ENCODE assay signal across 12 mouse cellular contexts in the genomic region with DNA sequence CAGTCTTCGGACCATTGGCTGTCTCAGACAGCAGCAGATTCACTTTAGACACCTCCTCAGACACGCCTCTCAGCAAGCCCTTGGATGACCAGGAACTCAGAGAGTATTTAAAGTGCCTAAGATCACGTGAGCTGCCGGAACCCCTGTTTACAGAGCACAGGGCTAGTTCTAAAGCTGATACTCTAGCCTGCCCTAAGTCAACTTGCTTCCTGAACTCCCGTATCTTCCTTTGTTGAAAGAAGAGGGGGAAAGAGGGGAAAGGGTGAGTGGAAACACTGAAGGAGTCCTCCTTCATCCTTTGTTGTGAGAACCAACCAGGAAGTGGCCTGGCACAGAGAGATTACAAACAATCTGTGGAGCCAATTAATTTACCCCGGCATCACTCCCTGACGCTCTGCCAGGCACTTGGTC. TPM values are rescaled to one million over a fixed set of nuclear protein-coding genes. Genes with fewer than 3 reads are reported as not detected.
A peak's percentile ranks its signal among the peaks of the same experiment; 100 is the strongest.
DNase-seq lines count a peak whose midpoint lies in the region; ATAC-seq lines count a peak whose summit lies in the region.
"Had no signal": no experiment of that assay in that cellular context is flagged by ENCODE, and none has a peak within 500 bp of the region (broad histone marks: within the 10 kb centered on the region; RNA-seq: fewer than 3 reads in every experiment).

No protein-coding gene starts in this region.

- peaks cover 33% of the 10 kb centered on the region for H3K4me1 ChIP-seq in liver, embryonic 16.5 days (ENCODE audit: control insufficient read depth, low read depth, low read length)
- 0 out of 2 replicates have a peak, but pooled peaks cover 4% of the 10 kb centered on the region for H3K4me1 ChIP-seq in stomach, embryonic 16.5 days (ENCODE audit: control insufficient read depth, insufficient read depth, low read length)
- H3K4me1 ChIP-seq: hindbrain, embryonic 15.5 days had no signal

- no peak overlapping the region for H3K4me3 ChIP-seq in liver, embryonic 16.5 days (ENCODE audit: low read depth, low read length)
- H3K4me3 ChIP-seq in stomach, embryonic 16.5 days (replicated peaks; ENCODE audit: low read length) = no peak overlapping the region; the same call in 1 of the 2 replicates
- H3K4me3 ChIP-seq: embryonic facial prominence, embryonic 15.5 days; hindbrain, embryonic 15.5 days had no signal

- peak; percentile 8 for DNase-seq in adrenal gland, postnatal 14 days
- DNase-seq in adrenal gland, postnatal 25 days = no peak
- peak; percentile 34 to 50 for DNase-seq in lung, adult 18-20 months
- DNase-seq in lung, postnatal 14 days = no peak
- no peak for DNase-seq in gastrocnemius, postnatal 4 days (ENCODE audit: low spot score in 2 of 2)
- DNase-seq: cerebellum, adult 9-11 months had no signal

- no peaks in the 10 kb centered on the region for H3K36me3 ChIP-seq in liver, embryonic 16.5 days (ENCODE audit: control insufficient read depth, insufficient read depth)
- no peaks in the 10 kb centered on the region for H3K36me3 ChIP-seq in stomach, embryonic 16.5 days (ENCODE audit: control insufficient read depth, insufficient read depth, low read length)
- H3K36me3 ChIP-seq: embryonic facial prominence, embryonic 15.5 days; hindbrain, embryonic 15.5 days had no signal

- peak overlapping the region; percentile 74 for H3K4me2 ChIP-seq in liver, embryonic 16.5 days (ENCODE audit: low read depth, low read length)
- peak overlapping the region; percentile 29 for H3K4me2 ChIP-seq in stomach, embryonic 16.5 days (ENCODE audit: low read depth, low read length)
- H3K4me2 ChIP-seq: embryonic facial prominence, embryonic 15.5 days; hindbrain, embryonic 15.5 days had no signal

- 42% methylated on average over 7 of the region's 7 CpGs for WGBS in liver, embryonic 16.5 days (ENCODE audit: insufficient replicate concordance)
- 37% methylated on average over 7 of the region's 7 CpGs for WGBS in stomach, embryonic 16.5 days

- H3K9me3 ChIP-seq in liver, embryonic 16.5 days (replicated peaks; ENCODE audit: control insufficient read depth, low read length) = no peaks in the 10 kb centered on the region
- no peaks in the 10 kb centered on the region for H3K9me3 ChIP-seq in stomach, embryonic 16.5 days (replicated peaks; ENCODE audit: control insufficient read depth, low read length)
- H3K9me3 ChIP-seq: embryonic facial prominence, embryonic 15.5 days; hindbrain, embryonic 15.5 days had no signal

- H3K27me3 ChIP-seq in liver, embryonic 16.5 days (ENCODE audit: control insufficient read depth, insufficient read depth, low read depth, low read length) = no peaks in the 10 kb centered on the region
- H3K27me3 ChIP-seq in stomach, embryonic 16.5 days (ENCODE audit: control insufficient read depth, insufficient read depth, low read length) = no peaks in the 10 kb centered on the region
- H3K27me3 ChIP-seq: embryonic facial prominence, embryonic 15.5 days; hindbrain, embryonic 15.5 days; Patski had no signal

- peak overlapping the region; percentile 89 for H3K27ac ChIP-seq in liver, embryonic 16.5 days (ENCODE audit: low read length)
- peak overlapping the region; percentile 87 for H3K27ac ChIP-seq in stomach, embryonic 16.5 days (ENCODE audit: low read length)
- H3K27ac ChIP-seq: embryonic facial prominence, embryonic 15.5 days; hindbrain, embryonic 15.5 days had no signal

- H3K9ac ChIP-seq in liver, embryonic 16.5 days (ENCODE audit: low read depth, low read length) = no peak overlapping the region
- no peak overlapping the region for H3K9ac ChIP-seq in stomach, embryonic 16.5 days (ENCODE audit: low read length)
- H3K9ac ChIP-seq: embryonic facial prominence, embryonic 15.5 days; hindbrain, embryonic 15.5 days had no signal

- no peak for ATAC-seq in liver, embryonic 16.5 days (ENCODE audit: low read depth)
- peak; percentile 69; the same call in 1 of the 2 replicates for ATAC-seq in stomach, embryonic 16.5 days (ENCODE audit: insufficient read depth, low FRiP score)
- no peak; the same call in 1 of the 2 replicates for ATAC-seq in megakaryocyte progenitor cell, adult 5-6 weeks (replicated peaks; ENCODE audit: poor library complexity)
- ATAC-seq: Patski had no signal

RNA-seq across cellular contexts. Expression of gene Cd2ap, which starts 8.6 kb away (rescaled TPM):
- 62.9 and 71.5 TPM in 2 replicates for total RNA-seq in adrenal gland, postnatal 14 days (2021)
- total RNA-seq in adrenal gland, postnatal 25 days (2021) = 65.4 and 79.9 TPM in 2 replicates
- polyA plus RNA-seq in liver, embryonic 16.5 days (2015; fragmentation: Nextera tagmentation; extraction: Ambion mirVana) = 7.4 and 8.1 TPM in 2 replicates
- polyA plus RNA-seq in stomach, embryonic 16.5 days (2015; fragmentation: Nextera tagmentation; extraction: Ambion mirVana) = 28.7 and 31.8 TPM in 2 replicates
- total RNA-seq in megakaryocyte progenitor cell, adult 5-6 weeks (2015) = 14.1 and 16.4 TPM in 2 replicates
- total RNA-seq in megakaryocyte progenitor cell, adult 5-6 weeks (2017) = 10.1 and 13.3 TPM in 2 replicates
- 10 to 100 TPM; 35.0 to 37.1 TPM for total RNA-seq in gastrocnemius, postnatal 4 days (2021)

Comparison
In these comparisons a context has a peak if more than half of its experiments do, and no peak if none do; other contexts are left out.
1. DNase-seq: peak in adrenal gland, postnatal 14 days (single experiment) and lung, adult 18-20 months (2 of 2); none in adrenal gland, postnatal 25 days (single experiment), lung, postnatal 14 days (single experiment) and gastrocnemius, postnatal 4 days (0 of 2).